Mouse (Mus musculus): ENCODE data around the gene Rbmx2. TPM values are rescaled to one million over a fixed set of nuclear protein-coding genes. Genes with fewer than 3 reads are reported as not detected.

Rbmx2 gene
- total RNA-seq (2021) = 1 to 10 TPM; 4.2 to 4.5 TPM
- long read RNA-seq, experiment 1, partial matches to known transcripts = 5 of 10 reads
- long read RNA-seq, experiment 1, other reads (novel, unspliced or antisense) = 1 of 10 reads
- long read RNA-seq, experiment 2, transcript Rbmx2-201 (6 exons, 1,747 nt) = major isoform, 6 of 10 reads
- long read RNA-seq, experiment 2, partial matches to known transcripts = 2 of 10 reads
- long read RNA-seq, experiment 2, other reads (novel, unspliced or antisense) = 2 of 10 reads

GRCm38 (mm10) chrX:48694864-48695371 is at the start of gene Rbmx2:
Rbmx2 (plus strand) TSS chrX:48695004.
- DNase-seq = peak; percentile 90

DNA sequence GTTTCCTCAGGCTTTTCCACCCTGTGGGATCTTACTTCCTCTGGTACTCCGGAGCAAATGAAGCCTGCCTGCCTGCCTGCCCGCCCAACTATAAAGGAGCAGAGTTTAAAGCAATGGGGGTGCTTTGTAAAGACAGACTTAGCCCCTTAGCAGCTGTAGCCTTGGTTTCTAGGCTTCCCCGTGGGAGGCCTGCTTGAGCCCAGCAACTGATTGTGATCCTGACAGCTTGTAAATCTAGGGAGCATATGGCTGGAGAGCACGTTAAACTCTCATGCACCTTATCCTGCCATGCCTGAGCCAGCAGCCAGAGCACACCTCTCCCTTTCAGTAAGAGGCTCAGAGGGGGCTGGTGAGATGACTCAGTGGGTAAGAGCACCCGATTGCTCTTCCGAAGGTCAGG is 28.0 kb upstream of the Rbmx2 start:
- no peak for DNase-seq

GRCm38 (mm10) chrX:48669588-48669987 is 25.2 kb upstream of the Rbmx2 start:
- no peak for DNase-seq

GRCm38 (mm10) chrX:48671714-48672113 is 23.1 kb upstream of the Rbmx2 start:
- DNase-seq = no peak

DNA sequence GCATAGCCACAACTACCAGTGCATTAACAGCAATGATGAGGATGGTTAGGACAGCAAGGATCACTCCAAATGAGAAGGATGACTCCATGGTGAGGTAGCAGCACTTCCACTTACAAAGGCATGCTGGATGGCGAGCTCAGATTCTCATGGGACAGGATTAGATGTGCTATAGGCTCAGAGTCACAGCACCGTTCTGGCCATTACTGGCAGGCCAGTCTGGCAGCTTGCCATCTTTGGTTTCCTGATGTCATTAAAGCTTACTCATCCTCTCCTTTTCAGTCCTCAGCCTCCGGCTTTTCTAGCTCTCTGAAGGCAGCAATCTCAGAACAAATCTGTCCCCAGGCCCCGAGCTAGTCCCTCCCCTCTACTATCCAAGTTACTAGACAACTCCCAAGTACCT is 20.6 kb upstream of the Rbmx2 start, which contains the start of gene Gpr119:
Gpr119 (minus strand) TSS at position 308 of the 400 bp plus-strand sequence.
- DNase-seq = peak; percentile 66

- DNase-seq = peak; percentile 54
These were observed 11.4 kb upstream of the Rbmx2 start for GRCm38 (mm10) chrX:48683451-48683850.

DNA sequence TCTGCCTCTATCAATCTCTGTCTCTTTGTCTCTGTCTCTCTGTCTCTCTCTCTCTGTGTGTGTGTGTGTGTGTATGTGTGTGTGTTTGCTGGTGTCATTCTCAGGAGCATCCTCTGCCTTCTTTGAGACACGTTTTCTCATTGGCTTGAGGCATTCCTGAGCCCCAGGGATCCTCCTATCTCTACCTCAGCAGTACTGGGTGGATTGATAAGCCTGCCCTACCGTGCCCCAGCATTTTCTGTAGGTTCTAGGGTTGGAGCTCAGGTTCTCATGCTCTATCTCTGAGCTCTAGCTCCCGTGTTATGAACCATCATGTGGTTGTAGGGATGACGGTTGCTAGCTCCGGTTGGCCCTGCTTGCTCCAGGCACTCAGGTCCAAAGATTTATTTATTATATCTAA is 10.9 kb upstream of the Rbmx2 start:
- DNase-seq = no peak

- DNase-seq = peak; percentile 2
These were observed 344 bp upstream of the Rbmx2 start for GRCm38 (mm10) chrX:48694460-48694859.

GRCm38 (mm10) chrX:48709701-48710100 is 14.9 kb downstream of the Rbmx2 start:
- no peak for DNase-seq

- DNase-seq = no peak
These were observed 18.0 kb downstream of the Rbmx2 start for GRCm38 (mm10) chrX:48712846-48713245.

GRCm38 (mm10) chrX:48754710-48755283 is 60.0 kb downstream of the Rbmx2 start:
- no peak for DNase-seq

Other genes starting within 250 kb of the Rbmx2 start
- 10 to 100 TPM; 12.8 to 18.5 TPM for gene Elf4, start 231.9 kb upstream of the Rbmx2 start, total RNA-seq (2021)
- 100 to 1,000 TPM; 170 to 174 TPM for gene Aifm1, start 181.4 kb upstream of the Rbmx2 start, total RNA-seq (2021)
- gene Rab33a, start 175.7 kb upstream of the Rbmx2 start, total RNA-seq (2021) = 10 to 100 TPM; 18.1 to 18.9 TPM
- 10 to 100 TPM; 12.8 to 18.1 TPM for gene Zfp280c, start 100.5 kb upstream of the Rbmx2 start, total RNA-seq (2021)
- 1 to 10 TPM; 5.7 to 6.8 TPM for gene Slc25a14, start 71.6 kb upstream of the Rbmx2 start, total RNA-seq (2021)
- gene Gpr119, start 20.5 kb upstream of the Rbmx2 start, total RNA-seq (2021) = not detected
- not detected for gene Gm595, start 182.7 kb downstream of the Rbmx2 start, total RNA-seq (2021)